Mouse (Mus musculus) embryonic fibroblast, embryonic 13.5 days (primary cell): ENCODE measurements around the gene Scaf8. TPM values are rescaled to one million over a fixed set of nuclear protein-coding genes. Genes with fewer than 3 reads are reported as not detected.
"Not testable (repeated sequence)": the region's sequence is repeated elsewhere in the genome, so short reads cannot be mapped to it uniquely, and the experiment has no call there.

Source experiments
- H3K27ac ChIP-seq: 2 replicates; pipeline ENCODE4 v1.5.1; 2012; ENCODE audit warnings: low read length, control low read depth, inconsistent platforms; ENCODE audit not compliant: insufficient read depth
- H3K4me1 ChIP-seq: 2 replicates; pipeline ENCODE4 v1.6.1; 2011; ENCODE audit warnings: low read length; ENCODE audit not compliant: control insufficient read depth, insufficient read depth
- H3K4me3 ChIP-seq: 2 replicates; pipeline ENCODE4 v1.5.1; 2011; ENCODE audit warnings: mild to moderate bottlenecking, control low read depth, low read length; ENCODE audit not compliant: insufficient read depth
- CTCF ChIP-seq: IDR thresholded peaks from 2 replicates; pipeline ENCODE4 v1.5.1; 2011; ENCODE audit warnings: mild to moderate bottlenecking, control low read depth, low read length, moderate library complexity, borderline replicate concordance; ENCODE audit not compliant: insufficient read depth
- POLR2A ChIP-seq: IDR thresholded peaks from 2 replicates; pipeline ENCODE4 v1.6.1; 2011; ENCODE audit warnings: low read depth, mild to moderate bottlenecking, control low read depth, low read length, moderate library complexity
- polyA plus RNA-seq: library from polyadenylated mRNA; stranded (reverse); fragments of >200 nt; gene quantifications from 2 replicates; pipeline ENCODE4 v1.2.4, GENCODE M21; 2011; ENCODE audit warnings: low read depth; ENCODE audit not compliant: missing spikeins, insufficient read length

Gene Scaf8
- polyA plus RNA-seq = 39.2 and 45.3 TPM in 2 replicates

- TF ChIP-seq POLR2A = peak; percentile 65
- peak; percentile 44; the same call in 1 of the 2 replicates for TF ChIP-seq CTCF
- Histone ChIP-seq H3K4me3 (peak within 1 kb of the TSS; percentile 81), H3K27ac (peak within 1 kb of the TSS; percentile 98), H3K4me1 (peaks cover 5% of the 10 kb centered on the region)
Observed at GRCm38 (mm10) chr17:3114720-3115379, at the start of gene Scaf8. Gene Scaf8 (plus strand): TSS chr17:3114972.

GRCm38 (mm10) chr17:3075166-3075872 lies 39.5 kb upstream of the Scaf8 start:
- Histone ChIP-seq H3K27ac (no peak overlapping the region), H3K4me3 (no peak overlapping the region), H3K4me1 (no peaks in the 10 kb centered on the region)
- no peak for TF ChIP-seq CTCF
- TF ChIP-seq POLR2A = no peak

GRCm38 (mm10) chr17:3075873-3076245 lies 38.9 kb upstream of the Scaf8 start:
- Histone ChIP-seq H3K4me1 (no peaks in the 10 kb centered on the region), H3K4me3 (no peak overlapping the region), H3K27ac (no peak overlapping the region)
- TF ChIP-seq POLR2A = no peak
- no peak for TF ChIP-seq CTCF

- H3K27ac ChIP-seq = not testable (repeated sequence)
Observed at GRCm38 (mm10) chr17:3077936-3078335, 36.8 kb upstream of the Scaf8 start.

GRCm38 (mm10) chr17:3080587-3081349 lies 34.0 kb upstream of the Scaf8 start:
- not testable (repeated sequence) for H3K4me3 ChIP-seq, H3K27ac ChIP-seq, H3K4me1 ChIP-seq

More at GRCm38 (mm10) chr17:3077936-3078335, 36.8 kb upstream of the Scaf8 start:
- H3K4me1 ChIP-seq, H3K4me3 ChIP-seq: not testable (repeated sequence)

GRCm38 (mm10) chr17:3081512-3082100 lies 33.2 kb upstream of the Scaf8 start:
- H3K4me1 ChIP-seq, H3K4me3 ChIP-seq, H3K27ac ChIP-seq: not testable (repeated sequence)

- H3K4me1 ChIP-seq, H3K27ac ChIP-seq, H3K4me3 ChIP-seq: not testable (repeated sequence)
Observed at GRCm38 (mm10) chr17:3082125-3082755, 32.5 kb upstream of the Scaf8 start.

GRCm38 (mm10) chr17:3082756-3083749 lies 31.7 kb upstream of the Scaf8 start:
- peak overlapping the region; percentile 33 for H3K4me3 ChIP-seq
- H3K4me1 ChIP-seq, H3K27ac ChIP-seq: not testable (repeated sequence)

GRCm38 (mm10) chr17:3083886-3084550 lies 30.8 kb upstream of the Scaf8 start:
- no peak for TF ChIP-seq POLR2A
- TF ChIP-seq CTCF = no peak
- Histone ChIP-seq H3K4me3 (peak overlapping the region; percentile 50), H3K4me1 (no peaks in the 10 kb centered on the region), H3K27ac (peak overlapping the region; percentile 89)
